Mouse (Mus musculus) adrenal gland, postnatal 36 days (tissue): ENCODE data around the gene Dao. TPM values are rescaled to one million over a fixed set of nuclear protein-coding genes. Genes with fewer than 3 reads are reported as not detected.

Experiments used
- DNase-seq, 2 experiments: peaks; one replicate each; pipeline ENCODE4 v3.0.0; 2021; ENCODE audit warnings: mixed read lengths in 1 of 2
- total RNA-seq, 2 experiments: library from RNA; stranded (reverse); gene quantifications; 2 replicates each; pipeline ENCODE4 v1.2.3; 2021

The Dao gene
- total RNA-seq, 2 experiments from 2014 or later, result not detected

GRCm38 (mm10) chr5:113984025-113984740 is 19.3 kb upstream of the Dao start:
- DNase-seq, result no peak

GRCm38 (mm10) chr5:113985737-113986136 is 17.8 kb upstream of the Dao start:
- no peak for DNase-seq

GRCm38 (mm10) chr5:113986182-113986961 is 17.1 kb upstream of the Dao start:
- DNase-seq, result peak; percentile 30 to 61

GRCm38 (mm10) chr5:113989437-113990024 is 14.0 kb upstream of the Dao start:
- peak; percentile 49 to 60 for DNase-seq

- DNase-seq, result no peak
Measured at GRCm38 (mm10) chr5:113990593-113990992, 12.9 kb upstream of the Dao start.

- peak; percentile 37 to 46 for DNase-seq
Measured at GRCm38 (mm10) chr5:113991141-113991540, 12.4 kb upstream of the Dao start.

GRCm38 (mm10) chr5:113992339-113992831 is 11.1 kb upstream of the Dao start:
- DNase-seq, result peak in 1 of 2 experiments; percentile 53

GRCm38 (mm10) chr5:113993031-113993486 is 10.4 kb upstream of the Dao start:
- peak; percentile 39 to 62 for DNase-seq

GRCm38 (mm10) chr5:113993487-113994465 is 9.7 kb upstream of the Dao start, which contains the start of gene Ssh1:
Gene Ssh1 (minus strand): TSS chr5:113993894.
- peak; percentile 94 to 97 for DNase-seq

GRCm38 (mm10) chr5:113996458-113996857 is 7.0 kb upstream of the Dao start:
- no peak for DNase-seq

GRCm38 (mm10) chr5:113999382-113999781 is 4.1 kb upstream of the Dao start:
- DNase-seq, result no peak

GRCm38 (mm10) chr5:114004573-114004972 is 1.1 kb downstream of the Dao start:
- no peak for DNase-seq

GRCm38 (mm10) chr5:114005100-114005499 is 1.6 kb downstream of the Dao start:
- no peak for DNase-seq

- no peak for DNase-seq
Measured at GRCm38 (mm10) chr5:114006974-114007373, 3.5 kb downstream of the Dao start.

- DNase-seq, result no peak
Measured at GRCm38 (mm10) chr5:114007753-114008453, 4.4 kb downstream of the Dao start.

GRCm38 (mm10) chr5:114009049-114009448 is 5.5 kb downstream of the Dao start:
- DNase-seq, result no peak

- peak; percentile 32 to 53 for DNase-seq
Measured at GRCm38 (mm10) chr5:114015121-114015520, 11.6 kb downstream of the Dao start.

GRCm38 (mm10) chr5:114024390-114024789 is 20.9 kb downstream of the Dao start:
- no peak for DNase-seq

GRCm38 (mm10) chr5:114024885-114025284 is 21.4 kb downstream of the Dao start:
- peak in 1 of 2 experiments; percentile 10 for DNase-seq

GRCm38 (mm10) chr5:114027217-114027944 is 23.9 kb downstream of the Dao start:
- DNase-seq, result no peak
